In genomic region chr12:31983769-31984168, GRCm38 (mm10) we compare ENCODE assay signal across 27 mouse cellular contexts. TPM values are rescaled to one million over a fixed set of nuclear protein-coding genes. Genes with fewer than 3 reads are reported as not detected.
A peak's percentile ranks its signal among the peaks of the same experiment; 100 is the strongest.
DNase-seq lines count a peak whose midpoint lies in the region; ATAC-seq and TF ChIP-seq lines count a peak whose summit lies in the region.
"Had no signal": no experiment of that assay in that cellular context is flagged by ENCODE, and none has a peak within 500 bp of the region (broad histone marks: within the 10 kb centered on the region; RNA-seq: fewer than 3 reads in every experiment).

No protein-coding gene starts in this region.

- peaks cover 14% of the 10 kb centered on the region for H3K4me1 ChIP-seq in midbrain, embryonic 15.5 days
- H3K4me1 ChIP-seq in midbrain, embryonic 11.5 days (ENCODE audit: control insufficient read depth, insufficient read depth, low read length): no peaks in the 10 kb centered on the region
- H3K4me1 ChIP-seq: intestine, embryonic 15.5 days had no signal

- no peak for TF ChIP-seq POLR2A in brain, embryonic 14.5 days (IDR thresholded peaks at IDR 0.05; ENCODE audit: borderline replicate concordance, extremely low read depth, insufficient read depth, insufficient read length, poor library complexity, severe bottlenecking)

- ATAC-seq in frontal cortex, adult (ENCODE audit: low TSS enrichment): peak; percentile 77
- ATAC-seq in midbrain, embryonic 15.5 days (replicated peaks): 0 out of 2 replicates have a peak, but pooled peaks have one; percentile 18
- no peak for ATAC-seq in midbrain, embryonic 11.5 days (ENCODE audit: low FRiP score)
- ATAC-seq: CD4-positive, CD25-positive, alpha-beta regulatory T cell, adult 4 months; intestine, embryonic 15.5 days had no signal

- no peak overlapping the region for H3K9ac ChIP-seq in midbrain, embryonic 15.5 days
- H3K9ac ChIP-seq in midbrain, embryonic 11.5 days (ENCODE audit: low read length): no peak overlapping the region
- H3K9ac ChIP-seq: embryonic facial prominence, embryonic 12.5 days; hindbrain, embryonic 12.5 days; intestine, embryonic 15.5 days; liver, embryonic 14.5 days; midbrain, embryonic 12.5 days had no signal

- H3K9me3 ChIP-seq in midbrain, embryonic 15.5 days: no peaks in the 10 kb centered on the region
- no peaks in the 10 kb centered on the region for H3K9me3 ChIP-seq in midbrain, embryonic 11.5 days (ENCODE audit: control insufficient read depth, low read length)
- H3K9me3 ChIP-seq: embryonic facial prominence, embryonic 12.5 days; heart, embryonic 10.5 days; hindbrain, embryonic 12.5 days; intestine, embryonic 15.5 days; midbrain, embryonic 12.5 days had no signal

- H3K36me3 ChIP-seq in midbrain, embryonic 15.5 days (replicated peaks): no peaks in the 10 kb centered on the region
- no peaks in the 10 kb centered on the region; the same call in 1 of the 2 replicates for H3K36me3 ChIP-seq in midbrain, embryonic 11.5 days (ENCODE audit: control insufficient read depth, insufficient read depth, low read length)
- H3K36me3 ChIP-seq: embryonic facial prominence, embryonic 12.5 days; heart, embryonic 10.5 days; hindbrain, embryonic 12.5 days; intestine, embryonic 15.5 days had no signal

- WGBS in midbrain, embryonic 15.5 days: 51% methylated on average over 6 of the region's 6 CpGs
- 76% methylated on average over 6 of the region's 6 CpGs for WGBS in midbrain, embryonic 11.5 days

- no peak for TF ChIP-seq CTCF in brain, embryonic 14.5 days (IDR thresholded peaks at IDR 0.05; ENCODE audit: borderline replicate concordance, extremely low read depth, insufficient read depth, insufficient read length)

- no peak for DNase-seq in frontal cortex, postnatal 36 days (ENCODE audit: low spot score in 2 of 2)
- no peak for DNase-seq in midbrain, embryonic 11.5 days (ENCODE audit: low spot score, missing footprints)
- peak; percentile 82 for DNase-seq in brain, embryonic 14.5 days (ENCODE audit: low read depth)
- DNase-seq in lung, postnatal 36 days: no peak
- DNase-seq in embryo, embryonic 9.5 days (ENCODE audit: extremely low spot score): no peak
- DNase-seq: adrenal gland, postnatal 25 days; gastrocnemius, postnatal 14 days; heart, postnatal 36 days; kidney, adult 2 months; kidney, postnatal 36 days; liver; lung, adult 2 months; lung, postnatal 10 days; right cerebral cortex, postnatal 4 days; thymus, adult 18-20 months; thymus, postnatal 25 days had no signal

- peak overlapping the region; percentile 53 for H3K27ac ChIP-seq in midbrain, embryonic 15.5 days
- H3K27ac ChIP-seq in midbrain, embryonic 11.5 days (ENCODE audit: low read depth, low read length): no peak overlapping the region
- H3K27ac ChIP-seq: embryonic facial prominence, embryonic 12.5 days; heart, embryonic 10.5 days; hindbrain, embryonic 12.5 days; hindbrain, postnatal 0 days; intestine, embryonic 15.5 days; liver, embryonic 14.5 days; midbrain, embryonic 12.5 days; stomach, postnatal 0 days had no signal

- H3K27me3 ChIP-seq in midbrain, embryonic 15.5 days (replicated peaks): no peaks in the 10 kb centered on the region
- no peaks in the 10 kb centered on the region for H3K27me3 ChIP-seq in midbrain, embryonic 11.5 days (ENCODE audit: control insufficient read depth, insufficient read depth, low read length)
- H3K27me3 ChIP-seq: embryonic facial prominence, embryonic 12.5 days; hindbrain, embryonic 12.5 days; intestine, embryonic 15.5 days; midbrain, embryonic 12.5 days had no signal

- H3K4me2 ChIP-seq in midbrain, embryonic 15.5 days: no peak overlapping the region
- no peak overlapping the region for H3K4me2 ChIP-seq in midbrain, embryonic 11.5 days
- H3K4me2 ChIP-seq: embryonic facial prominence, embryonic 12.5 days; hindbrain, embryonic 12.5 days; intestine, embryonic 15.5 days; midbrain, embryonic 12.5 days had no signal

- H3K4me3 ChIP-seq in midbrain, embryonic 15.5 days: no peak overlapping the region
- no peak overlapping the region for H3K4me3 ChIP-seq in midbrain, embryonic 11.5 days (ENCODE audit: low read depth, low read length)
- H3K4me3 ChIP-seq: embryonic facial prominence, embryonic 12.5 days; heart, embryonic 10.5 days; hindbrain, embryonic 12.5 days; intestine, embryonic 15.5 days; midbrain, embryonic 12.5 days had no signal

RNA-seq across cellular contexts. Expression of gene Hbp1, which starts 33.4 kb away (rescaled TPM):
- polyA plus RNA-seq in midbrain, embryonic 15.5 days (2015; fragmentation: Nextera tagmentation; extraction: Ambion mirVana): 48.3 and 49.2 TPM in 2 replicates
- polyA plus RNA-seq in midbrain, embryonic 11.5 days (2014; fragmentation: Nextera tagmentation; extraction: Ambion mirVana): 88.8 and 96.0 TPM in 2 replicates
- 54.3 and 85.8 TPM in 2 replicates for polyA plus RNA-seq in brain, embryonic 14.5 days (2012; rRNA removed)
